Comparison of ENCODE assay signal across 22 mouse cellular contexts in the genomic region with DNA sequence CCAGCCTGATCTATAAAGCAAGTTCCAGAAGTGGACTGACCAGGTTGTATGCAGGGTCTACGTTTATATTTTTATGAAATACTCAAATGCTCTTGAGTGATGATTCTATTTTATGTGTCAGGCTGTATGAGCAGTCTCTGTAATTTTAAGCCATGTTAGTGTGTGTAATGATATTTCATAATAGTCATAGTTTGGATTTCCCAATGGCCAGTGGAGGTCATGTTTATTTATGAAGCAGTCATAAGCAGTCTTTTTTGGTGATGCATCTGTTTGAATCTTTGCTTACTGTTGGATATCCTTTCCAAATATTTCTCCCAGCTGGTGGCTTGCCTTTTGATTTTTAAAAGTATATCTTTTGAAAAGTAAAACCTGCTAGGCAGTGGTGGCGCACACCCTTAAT. TPM values are rescaled to one million over a fixed set of nuclear protein-coding genes. Genes with fewer than 3 reads are reported as not detected.
"Had no signal": no experiment of that assay in that cellular context is flagged by ENCODE, and none has a peak within 500 bp of the region (broad histone marks: within the 10 kb centered on the region; RNA-seq: fewer than 3 reads in every experiment).

No protein-coding gene starts in this region.

- ATAC-seq: liver, embryonic 12.5 days; midbrain, embryonic 16.5 days had no signal

- H3K27me3 ChIP-seq: limb, embryonic 15.5 days; liver, embryonic 12.5 days; midbrain, embryonic 12.5 days; neural tube, embryonic 13.5 days; neural tube, embryonic 15.5 days had no signal

- H3K27ac ChIP-seq: limb, embryonic 15.5 days; liver, embryonic 12.5 days; liver, embryonic 14.5 days; macrophage; midbrain, embryonic 10.5 days; midbrain, embryonic 12.5 days; neural tube, embryonic 13.5 days; neural tube, embryonic 15.5 days had no signal

- DNase-seq: midbrain, embryonic 14.5 days; retina, postnatal 1 day; right cerebral cortex, adult 18-20 months; right cerebral cortex, postnatal 25 days; right cerebral cortex, postnatal 4 days; spleen, adult 18-20 months; thymus, adult 18-20 months; thymus, postnatal 14 days; thymus, postnatal 36 days had no signal

- H3K9ac ChIP-seq: limb, embryonic 15.5 days; liver, embryonic 12.5 days; liver, embryonic 14.5 days; lung, embryonic 14.5 days; midbrain, embryonic 12.5 days; neural tube, embryonic 13.5 days; neural tube, embryonic 15.5 days had no signal

- H3K4me2 ChIP-seq: limb, embryonic 15.5 days; liver, embryonic 12.5 days; lung, embryonic 14.5 days; midbrain, embryonic 12.5 days; neural tube, embryonic 13.5 days; neural tube, embryonic 15.5 days had no signal

- H3K9me3 ChIP-seq: limb, embryonic 15.5 days; liver, embryonic 12.5 days; megakaryocyte, embryonic 14.5 days; midbrain, embryonic 10.5 days; midbrain, embryonic 12.5 days; neural tube, embryonic 13.5 days; neural tube, embryonic 15.5 days had no signal

- H3K36me3 ChIP-seq: limb, embryonic 15.5 days; liver, embryonic 12.5 days; midbrain, embryonic 10.5 days; midbrain, embryonic 12.5 days; neural tube, embryonic 13.5 days; neural tube, embryonic 15.5 days had no signal

- H3K4me1 ChIP-seq: limb, embryonic 15.5 days; liver, embryonic 12.5 days; megakaryocyte, embryonic 14.5 days; neural tube, embryonic 13.5 days; neural tube, embryonic 15.5 days had no signal

- H3K4me3 ChIP-seq: limb, embryonic 15.5 days; liver, embryonic 12.5 days; megakaryocyte, embryonic 14.5 days; midbrain, embryonic 10.5 days; midbrain, embryonic 12.5 days; myocyte; neural tube, embryonic 13.5 days; neural tube, embryonic 15.5 days had no signal

RNA-seq across cellular contexts. Expression of gene Ppp4r4, which starts 11.3 kb away (rescaled TPM):
- total RNA-seq: megakaryocyte progenitor cell, adult 5-6 weeks had no signal
